Mouse (Mus musculus) neural tube, embryonic 12.5 days (tissue): ENCODE data around the gene Pard3. TPM values are rescaled to one million over a fixed set of nuclear protein-coding genes. Genes with fewer than 3 reads are reported as not detected.

Experiments
- ATAC-seq: fragments of 200-750 bp; cut with Nextera tagmentation; 2 replicates; pipeline ENCODE4 v1.8.0; 2017; ENCODE audit warnings: low read depth, mild to moderate bottlenecking, moderate TSS enrichment, moderate library complexity; ENCODE audit not compliant: low FRiP score
- H3K27ac ChIP-seq: fragments of 300-500 bp; sonication (generic); 2 replicates; pipeline ENCODE4 v1.5.1; 2016
- H3K27me3 ChIP-seq: fragments of 300-500 bp; sonication (generic); replicated peaks from 2 replicates; pipeline ENCODE4 v1.6.1; 2016; ENCODE audit warnings: mild to moderate bottlenecking
- H3K36me3 ChIP-seq: fragments of 300-500 bp; sonication (generic); 2 replicates; pipeline ENCODE4 v1.6.1; 2016; ENCODE audit warnings: mild to moderate bottlenecking
- H3K4me1 ChIP-seq: fragments of 300-500 bp; sonication (generic); 2 replicates; pipeline ENCODE4 v1.6.1; 2016
- H3K4me2 ChIP-seq: fragments of 300-500 bp; sonication (generic); replicated peaks from 2 replicates; pipeline ENCODE4 v1.6.1; 2016; ENCODE audit warnings: mild to moderate bottlenecking
- H3K4me3 ChIP-seq: fragments of 300-500 bp; sonication (generic); 2 replicates; pipeline ENCODE4 v1.5.1; 2016
- H3K9ac ChIP-seq: fragments of 300-500 bp; sonication (generic); 2 replicates; pipeline ENCODE4 v1.6.1; 2016; ENCODE audit warnings: mild to moderate bottlenecking
- H3K9me3 ChIP-seq: fragments of 300-500 bp; sonication (generic); 2 replicates; pipeline ENCODE4 v1.6.1; 2016; ENCODE audit warnings: mild to moderate bottlenecking
- WGBS: fragments of 180-500 bp; shearing (Covaris S2); methylation state at CpG from one replicate; pipeline ENCODE4 v1.1.7; 2016; 5-methylcytosine and 5-hydroxymethylcytosine counted together
- polyA plus RNA-seq: library from polyadenylated mRNA; unstranded; fragments of >200 nt; fragmentation: Nextera tagmentation; extraction: Ambion mirVana; gene quantifications from 2 replicates; pipeline ENCODE4 v1.2.1, GENCODE M21; 2016

Gene Pard3
- polyA plus RNA-seq, 1 experiment from 2014 or later = 41.1 TPM

GRCm38 (mm10) chr8:127410606-127411005 lies 346.9 kb downstream of the Pard3 start:
- H3K4me3 ChIP-seq = no peak overlapping the region
- peaks cover 5% of the 10 kb centered on the region; the same call in 1 of the 2 replicates for H3K36me3 ChIP-seq
- H3K27ac ChIP-seq = no peak overlapping the region
- peaks cover 7% of the 10 kb centered on the region; the same call in 1 of the 2 replicates for H3K4me1 ChIP-seq
- H3K27me3 ChIP-seq = no peaks in the 10 kb centered on the region
- no peak overlapping the region for H3K4me2 ChIP-seq
- no peak overlapping the region for H3K9ac ChIP-seq
- WGBS = 79% methylated on average over 12 of the region's 12 CpGs
- no peaks in the 10 kb centered on the region for H3K9me3 ChIP-seq
- ATAC-seq = no peak

- Histone ChIP-seq H3K36me3 (peaks cover 9% of the 10 kb centered on the region; the same call in 1 of the 2 replicates), H3K9me3 (no peaks in the 10 kb centered on the region), H3K27me3 (no peaks in the 10 kb centered on the region), H3K27ac (no peak overlapping the region), H3K4me1 (0 out of 2 replicates have a peak, but pooled peaks cover 3% of the 10 kb centered on the region), H3K9ac (no peak overlapping the region), H3K4me2 (no peak overlapping the region), H3K4me3 (no peak overlapping the region)
- WGBS = 70% methylated on average over 4 of the region's 4 CpGs
- peak; percentile 33; the same call in 1 of the 2 replicates for ATAC-seq
Observed at GRCm38 (mm10) chr8:127411190-127411848, 347.6 kb downstream of the Pard3 start.

- no peak for ATAC-seq
- WGBS = 25% methylated on average over 7 of the region's 7 CpGs
- H3K4me2 ChIP-seq = 0 out of 2 replicates have a peak overlapping the region, but pooled peaks have one; percentile 7
- H3K36me3 ChIP-seq = peaks cover 9% of the 10 kb centered on the region
- H3K27ac ChIP-seq = no peak overlapping the region
- no peaks in the 10 kb centered on the region for H3K9me3 ChIP-seq
- H3K4me1 ChIP-seq = peaks cover 5% of the 10 kb centered on the region; the same call in 1 of the 2 replicates
- no peak overlapping the region for H3K4me3 ChIP-seq
- no peaks in the 10 kb centered on the region for H3K27me3 ChIP-seq
- no peak overlapping the region for H3K9ac ChIP-seq
Observed at GRCm38 (mm10) chr8:127423021-127423420, 359.3 kb downstream of the Pard3 start.

- Histone ChIP-seq H3K27ac (no peak overlapping the region), H3K9ac (no peak overlapping the region), H3K4me1 (peaks cover 5% of the 10 kb centered on the region; the same call in 1 of the 2 replicates), H3K4me2 (no peak overlapping the region), H3K9me3 (no peaks in the 10 kb centered on the region), H3K36me3 (peaks cover 9% of the 10 kb centered on the region), H3K27me3 (no peaks in the 10 kb centered on the region), H3K4me3 (no peak overlapping the region)
- no peak for ATAC-seq
- 69% methylated on average over 13 of the region's 13 CpGs for WGBS
Observed at GRCm38 (mm10) chr8:127424211-127424916, 360.7 kb downstream of the Pard3 start.

GRCm38 (mm10) chr8:127426857-127427256 lies 363.2 kb downstream of the Pard3 start:
- Histone ChIP-seq H3K36me3 (peaks cover 4% of the 10 kb centered on the region; the same call in 1 of the 2 replicates), H3K27ac (no peak overlapping the region), H3K9me3 (no peaks in the 10 kb centered on the region), H3K4me1 (peaks cover 5% of the 10 kb centered on the region; the same call in 1 of the 2 replicates), H3K4me3 (no peak overlapping the region), H3K4me2 (no peak overlapping the region), H3K9ac (no peak overlapping the region), H3K27me3 (no peaks in the 10 kb centered on the region)
- no peak for ATAC-seq
- WGBS = 75% methylated on average over 5 of the region's 5 CpGs

- Histone ChIP-seq H3K36me3 (peaks cover 4% of the 10 kb centered on the region; the same call in 1 of the 2 replicates), H3K27ac (no peak overlapping the region), H3K4me1 (no peaks in the 10 kb centered on the region), H3K27me3 (no peaks in the 10 kb centered on the region), H3K9ac (no peak overlapping the region), H3K4me2 (no peak overlapping the region), H3K9me3 (no peaks in the 10 kb centered on the region), H3K4me3 (no peak overlapping the region)
- no peak for ATAC-seq
- WGBS = 91% methylated on average over 7 of the region's 7 CpGs
Observed at GRCm38 (mm10) chr8:127428004-127428403, 364.3 kb downstream of the Pard3 start.

GRCm38 (mm10) chr8:127431236-127431635 lies 367.5 kb downstream of the Pard3 start:
- H3K4me2 ChIP-seq = no peak overlapping the region
- 75% methylated on average over 2 of the region's 2 CpGs for whole genome bisulfite sequencing
- ATAC-seq = no peak

GRCm38 (mm10) chr8:127435975-127436374 lies 372.3 kb downstream of the Pard3 start:
- Histone ChIP-seq H3K9ac (no peak overlapping the region), H3K36me3 (no peaks in the 10 kb centered on the region), H3K4me1 (no peaks in the 10 kb centered on the region; the same call in 1 of the 2 replicates), H3K4me3 (no peak overlapping the region), H3K9me3 (no peaks in the 10 kb centered on the region), H3K4me2 (no peak overlapping the region), H3K27me3 (no peaks in the 10 kb centered on the region), H3K27ac (no peak overlapping the region)
- no peak for ATAC-seq
- WGBS = 88% methylated on average over 6 of the region's 6 CpGs

More at GRCm38 (mm10) chr8:127431236-127431635, 367.5 kb downstream of the Pard3 start:
- Histone ChIP-seq H3K27ac (no peak overlapping the region), H3K9ac (no peak overlapping the region), H3K27me3 (no peaks in the 10 kb centered on the region), H3K4me3 (no peak overlapping the region), H3K4me1 (no peaks in the 10 kb centered on the region), H3K9me3 (no peaks in the 10 kb centered on the region), H3K36me3 (peaks cover 4% of the 10 kb centered on the region; the same call in 1 of the 2 replicates)

GRCm38 (mm10) chr8:127437613-127438235 lies 374.0 kb downstream of the Pard3 start:
- H3K4me2 ChIP-seq = no peak overlapping the region
- no peak overlapping the region for H3K9ac ChIP-seq
- H3K4me1 ChIP-seq = no peaks in the 10 kb centered on the region; the same call in 1 of the 2 replicates
- no peak overlapping the region for H3K27ac ChIP-seq
- H3K36me3 ChIP-seq = no peaks in the 10 kb centered on the region
- no peaks in the 10 kb centered on the region for H3K27me3 ChIP-seq
- no peaks in the 10 kb centered on the region for H3K9me3 ChIP-seq
- WGBS = 89% methylated on average over 5 of the region's 5 CpGs
- ATAC-seq = no peak
- no peak overlapping the region for H3K4me3 ChIP-seq

GRCm38 (mm10) chr8:127438625-127439391 lies 375.1 kb downstream of the Pard3 start:
- no peak for ATAC-seq
- WGBS = 73% methylated on average over 8 of the region's 8 CpGs

GRCm38 (mm10) chr8:127439392-127440160 lies 375.9 kb downstream of the Pard3 start:
- Histone ChIP-seq H3K36me3 (no peaks in the 10 kb centered on the region), H3K27ac (no peak overlapping the region), H3K9me3 (no peaks in the 10 kb centered on the region), H3K27me3 (no peaks in the 10 kb centered on the region), H3K4me3 (no peak overlapping the region), H3K4me1 (no peaks in the 10 kb centered on the region; the same call in 1 of the 2 replicates), H3K9ac (no peak overlapping the region), H3K4me2 (no peak overlapping the region)
- WGBS = 56% methylated on average over 10 of the region's 10 CpGs
- no peak for ATAC-seq

More at GRCm38 (mm10) chr8:127438625-127439391, 375.1 kb downstream of the Pard3 start:
- Histone ChIP-seq H3K4me2 (no peak overlapping the region), H3K27me3 (no peaks in the 10 kb centered on the region), H3K36me3 (no peaks in the 10 kb centered on the region), H3K9me3 (no peaks in the 10 kb centered on the region), H3K27ac (no peak overlapping the region), H3K9ac (no peak overlapping the region), H3K4me3 (no peak overlapping the region), H3K4me1 (no peaks in the 10 kb centered on the region; the same call in 1 of the 2 replicates)
